Mouse (Mus musculus) layer of hippocampus, adult 2 months (tissue): ENCODE results near the gene Zfp973. TPM values are rescaled to one million over a fixed set of nuclear protein-coding genes. Genes with fewer than 3 reads are reported as not detected.
A peak's percentile ranks its signal among the peaks of the same experiment; 100 is the strongest.
"Not testable (repeated sequence)": the region's sequence is repeated elsewhere in the genome, so short reads cannot be mapped to it uniquely, and the experiment has no call there.

ENCODE experiments used
- DNase-seq, 2 experiments: peaks; one replicate each; pipeline ENCODE4 v3.0.0; 2022; ENCODE audit warnings: low spot score in 2 of 2
- H3K27ac ChIP-seq: fragments of 200-600 bp; 2 replicates; pipeline ENCODE4 v1.8.1; 2022
- H3K4me3 ChIP-seq: fragments of 200-600 bp; 2 replicates; pipeline ENCODE4 v1.8.1; 2022; ENCODE audit warnings: mild to moderate bottlenecking
- long read RNA-seq, 2 experiments: library from polyadenylated mRNA; stranded (forward); transcript quantifications; one replicate each; pipeline ENCODE4 v2.0.0; 2021; ENCODE audit warnings: borderline mapping rate in 2 of 2
- total RNA-seq, 2 experiments: library from RNA; stranded (reverse); gene quantifications; 2 replicates each; pipeline ENCODE4 v1.2.3; 2021

Gene Zfp973
- total RNA-seq = 10 to 100 TPM; 14.3 to 15.0 TPM
- long read RNA-seq, experiment 1, partial matches to known transcripts = 0 of 4 reads
- long read RNA-seq, experiment 1, other reads (novel, unspliced or antisense) = 2 of 4 reads
- long read RNA-seq, experiment 2, partial matches to known transcripts = 0 of 7 reads
- long read RNA-seq, experiment 2, other reads (novel, unspliced or antisense) = 3 of 7 reads

DNA sequence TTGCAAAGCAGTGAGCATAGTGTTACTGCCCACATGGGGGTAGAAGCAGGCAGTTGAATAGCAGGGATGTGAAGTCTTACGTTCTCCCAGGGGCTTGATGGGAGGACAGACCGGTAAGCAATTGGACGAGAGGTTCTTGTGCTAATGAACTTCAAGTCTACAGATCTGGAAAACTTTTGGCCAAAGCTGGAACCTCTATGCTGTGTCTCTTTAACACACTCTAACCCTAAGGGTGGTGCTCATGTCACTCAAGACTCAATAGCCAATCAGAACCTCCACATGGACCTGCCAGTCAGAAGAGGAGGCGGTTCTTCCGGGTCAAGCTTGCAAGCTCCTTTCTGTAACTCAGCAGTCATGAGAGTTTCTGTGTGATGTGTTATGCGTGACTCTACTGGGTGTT is at the start of gene Zfp973:
TSS of gene Zfp973 (plus strand) at position 301 of the 400 bp plus-strand sequence.
- H3K4me3 ChIP-seq, DNase-seq, H3K27ac ChIP-seq: not testable (repeated sequence)

DNA sequence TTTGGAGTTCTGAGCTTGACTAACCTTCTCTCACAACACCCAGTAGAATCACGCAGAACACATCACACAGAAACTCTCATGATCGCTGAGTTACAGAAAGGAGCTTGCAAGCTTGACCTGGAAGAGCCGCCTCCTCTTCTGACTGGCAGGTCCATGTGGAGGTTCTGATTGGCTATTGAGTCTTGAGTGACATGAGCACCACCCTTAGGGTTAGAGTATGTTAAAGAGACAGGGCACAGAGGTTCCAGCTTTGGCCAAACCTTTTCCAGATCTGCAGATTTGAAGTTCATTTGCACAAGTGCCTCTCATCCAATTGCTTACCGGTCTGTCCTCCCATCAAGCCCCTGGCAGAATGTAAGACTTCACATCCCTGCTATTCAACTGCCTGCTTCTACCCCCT is 34.1 kb upstream of the Zfp973 start, which contains the start of gene Gm14308:
TSS of gene Gm14308 (minus strand) at position 101 of the 400 bp plus-strand sequence.
- DNase-seq, H3K4me3 ChIP-seq, H3K27ac ChIP-seq: not testable (repeated sequence)

DNA sequence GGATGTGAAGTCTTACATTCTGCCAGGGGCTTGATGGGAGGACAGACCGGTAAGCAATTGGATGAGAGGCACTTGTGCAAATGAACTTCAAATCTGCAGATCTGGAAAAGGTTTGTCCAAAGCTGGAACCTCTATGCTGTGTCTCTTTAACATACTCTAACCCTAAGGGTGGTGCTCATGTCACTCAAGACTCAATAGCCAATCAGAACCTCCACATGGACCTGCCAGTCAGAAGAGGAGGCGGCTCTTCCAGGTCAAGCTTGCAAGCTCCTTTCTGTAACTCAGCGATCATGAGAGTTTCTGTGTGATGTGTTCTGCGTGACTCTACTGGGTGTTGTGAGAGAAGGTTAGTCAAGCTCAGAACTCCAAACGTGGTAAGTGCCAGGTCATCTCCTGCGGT is 37.7 kb downstream of the Zfp973 start, which contains the start of gene Gm14305:
TSS of gene Gm14305 (plus strand) at position 278 of the 400 bp plus-strand sequence.
- H3K27ac ChIP-seq = not testable (repeated sequence)
- peak within 1 kb of the TSS; percentile 57 for H3K4me3 ChIP-seq
- DNase-seq = peak; percentile 8 to 17

Other genes with a start within 250 kb of the Zfp973 start
- 10 to 100 TPM; 11.6 to 19.9 TPM for gene Gm14435, start 246.9 kb upstream of the Zfp973 start, total RNA-seq
- not detected for gene Gm14434, start 183.7 kb upstream of the Zfp973 start, total RNA-seq
- not detected for gene Zfp967, start 149.5 kb upstream of the Zfp973 start, total RNA-seq
- 1 to 10 TPM; 2.2 to 7.6 TPM for gene Gm14308, start 34.2 kb upstream of the Zfp973 start, total RNA-seq
- 10 to 100 TPM; 31.8 to 35.8 TPM for gene Gm14305, start 37.8 kb downstream of the Zfp973 start, total RNA-seq
- 10 to 100 TPM; 13.9 to 16.4 TPM for gene Gm14295, start 128.1 kb downstream of the Zfp973 start, total RNA-seq
- not detected for gene Gm14408, start 160.6 kb downstream of the Zfp973 start, total RNA-seq